Mouse (Mus musculus): ENCODE results near the gene Smim24.

GRCm38 (mm10) chr10:81364666-81365065, 28.2 kb upstream of the Smim24 start:
- TF ChIP-seq CTCF (IDR thresholded peaks at IDR 0.05; ENCODE audit: low read depth) (no peak), EP300 (IDR thresholded peaks at IDR 0.05; ENCODE audit: low read depth) (no peak)

All from liver, postnatal 0 days (tissue).